Mouse (Mus musculus): ENCODE results near the gene Olfr744.
"Not testable (repeated sequence)": the region's sequence is repeated elsewhere in the genome, so short reads cannot be mapped to it uniquely, and the experiment has no call there.

The Olfr744 gene

GRCm38 (mm10) chr14:50614579-50614978, at the start of gene Olfr744:
Gene Olfr744 (plus strand): TSS chr14:50614879.
- no peak for DNase-seq (ENCODE audit: extremely low read depth, insufficient read length, low spot score)

- not testable (repeated sequence) for DNase-seq (ENCODE audit: extremely low read depth, insufficient read length, low spot score)
Measured at GRCm38 (mm10) chr14:50573056-50573455, 41.6 kb upstream of the Olfr744 start.

GRCm38 (mm10) chr14:50639088-50639487, 24.4 kb downstream of the Olfr744 start, which contains the start of gene Olfr745:
Gene Olfr745 (plus strand): TSS chr14:50639388.
- DNase-seq (ENCODE audit: extremely low read depth, insufficient read length, low spot score): no peak

GRCm38 (mm10) chr14:50646783-50647182, 32.1 kb downstream of the Olfr744 start, which contains the start of gene Olfr746:
Gene Olfr746 (plus strand): TSS chr14:50647083.
- DNase-seq (ENCODE audit: extremely low read depth, insufficient read length, low spot score): no peak
